Mouse (Mus musculus) frontal cortex, adult 2 months (tissue): ENCODE results near the gene Myh13. TPM values are rescaled to one million over a fixed set of nuclear protein-coding genes. Genes with fewer than 3 reads are reported as not detected.

Experiments used
- DNase-seq, 2 experiments: peaks; one replicate each; pipeline ENCODE4 v3.0.0; 2022; ENCODE audit warnings: low spot score in 1 of 2; ENCODE audit errors: extremely low spot score in 1 of 2
- polyA plus RNA-seq: library from polyadenylated mRNA; depleted of rRNA; stranded (reverse); fragments of >200 nt; gene quantifications from 2 replicates; pipeline ENCODE4 v1.2.3, GENCODE M21; 2012; rRNA removed

Gene Myh13
- polyA plus RNA-seq, 1 experiment, result 0.28 TPM

GRCm38 (mm10) chr11:67386815-67387415 is 65.5 kb downstream of the Myh13 start:
- no peak for DNase-seq

- no peak for DNase-seq
These were observed 69.4 kb downstream of the Myh13 start for GRCm38 (mm10) chr11:67390679-67391384.

GRCm38 (mm10) chr11:67392369-67392768 is 70.9 kb downstream of the Myh13 start:
- DNase-seq, result no peak

GRCm38 (mm10) chr11:67400956-67401355 is 79.5 kb downstream of the Myh13 start:
- DNase-seq, result no peak

GRCm38 (mm10) chr11:67414346-67414940 is 93.0 kb downstream of the Myh13 start:
- DNase-seq, result peak; percentile 23 to 53

Other genes starting within 250 kb of the Myh13 start
- 0.84 and 0.92 TPM in 2 replicates for gene Myh3, start 243.4 kb upstream of the Myh13 start, polyA plus RNA-seq
- gene Myh2, start 150.6 kb upstream of the Myh13 start, polyA plus RNA-seq, result 0.19 and 0.38 TPM in 2 replicates
- 0.12 and 0.32 TPM in 2 replicates for gene Myh1, start 121.6 kb upstream of the Myh13 start, polyA plus RNA-seq
- 0.14 and 0.53 TPM in 2 replicates for gene Myh4, start 83.6 kb upstream of the Myh13 start, polyA plus RNA-seq
- 0.40 and 0.60 TPM in 2 replicates for gene Myh8, start 44.5 kb upstream of the Myh13 start, polyA plus RNA-seq
- 158 and 166 TPM in 2 replicates for gene Gas7, start 133.8 kb downstream of the Myh13 start, polyA plus RNA-seq